In the genomic region with DNA sequence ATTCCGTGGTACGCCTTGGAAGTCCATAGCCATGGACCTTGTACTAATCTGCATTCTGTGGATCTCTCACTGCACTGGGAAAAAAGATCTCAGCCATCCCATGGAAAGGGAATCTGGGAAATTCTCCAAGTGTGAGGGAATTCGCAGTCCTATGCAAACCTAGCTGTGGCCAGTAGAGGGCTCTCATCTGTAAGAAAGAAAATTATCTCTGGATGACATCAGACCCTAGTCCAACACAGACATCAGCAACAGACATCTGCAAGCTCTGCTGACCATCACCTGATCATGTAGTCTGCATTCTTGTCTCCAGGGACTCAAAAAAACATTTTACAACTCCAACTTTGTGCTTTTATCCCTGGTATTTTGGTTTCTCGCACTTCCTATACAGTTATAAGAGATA, we compare ENCODE assay signal across 24 mouse cellular contexts. TPM values are rescaled to one million over a fixed set of nuclear protein-coding genes. Genes with fewer than 3 reads are reported as not detected.
"Had no signal": no experiment of that assay in that cellular context is flagged by ENCODE, and none has a peak within 500 bp of the region (broad histone marks: within the 10 kb centered on the region; RNA-seq: fewer than 3 reads in every experiment).

No protein-coding gene starts in this region.

RNA-seq across cellular contexts. Expression of a gene that starts 30.5 kb away (rescaled TPM):
- total RNA-seq: layer of hippocampus, adult 18-20 months; layer of hippocampus, postnatal 14 days; left cerebral cortex, adult 8-10 months; left cerebral cortex, postnatal 14 days; left cerebral cortex, postnatal 4 days; monocyte, adult 5-6 weeks had no signal
- polyA plus RNA-seq: kidney, embryonic 15.5 days; limb, embryonic 12.5 days; limb, embryonic 15.5 days; liver, embryonic 12.5 days; liver, embryonic 15.5 days; lung, adult 2 months; lung, embryonic 16.5 days; macrophage; midbrain, embryonic 10.5 days; midbrain, embryonic 13.5 days; midbrain, embryonic 16.5 days; myocyte; neural tube, embryonic 11.5 days; neural tube, embryonic 14.5 days; small intestine, adult 2 months; spleen, adult 2 months; stomach, embryonic 16.5 days; thymus, adult 2 months had no signal

RNA-seq across cellular contexts. Expression of a gene that starts 33.4 kb away (rescaled TPM):
- total RNA-seq: layer of hippocampus, adult 18-20 months; layer of hippocampus, postnatal 14 days; left cerebral cortex, adult 8-10 months; left cerebral cortex, postnatal 14 days; left cerebral cortex, postnatal 4 days; monocyte, adult 5-6 weeks had no signal
- polyA plus RNA-seq: kidney, embryonic 15.5 days; limb, embryonic 12.5 days; limb, embryonic 15.5 days; liver, embryonic 15.5 days; lung, adult 2 months; lung, embryonic 16.5 days; macrophage; midbrain, embryonic 10.5 days; midbrain, embryonic 13.5 days; midbrain, embryonic 16.5 days; myocyte; neural tube, embryonic 11.5 days; neural tube, embryonic 14.5 days; small intestine, adult 2 months; spleen, adult 2 months; stomach, embryonic 16.5 days; thymus, adult 2 months had no signal

RNA-seq across cellular contexts. Expression of a gene that starts 35.9 kb away (rescaled TPM):
- total RNA-seq: layer of hippocampus, adult 18-20 months had no signal

RNA-seq across cellular contexts. Expression of a gene that starts 36.9 kb away (rescaled TPM):
- total RNA-seq: layer of hippocampus, adult 18-20 months; layer of hippocampus, postnatal 14 days; left cerebral cortex, adult 8-10 months; left cerebral cortex, postnatal 14 days; left cerebral cortex, postnatal 4 days; monocyte, adult 5-6 weeks had no signal
- polyA plus RNA-seq: limb, embryonic 12.5 days; limb, embryonic 15.5 days; liver, embryonic 12.5 days; liver, embryonic 15.5 days; lung, adult 2 months; lung, embryonic 16.5 days; macrophage; midbrain, embryonic 10.5 days; midbrain, embryonic 13.5 days; midbrain, embryonic 16.5 days; neural tube, embryonic 11.5 days; neural tube, embryonic 14.5 days; small intestine, adult 2 months; spleen, adult 2 months; stomach, embryonic 16.5 days; thymus, adult 2 months had no signal
